Mouse (Mus musculus): Measurements from ENCODE around the gene Zfp652.

Zfp652 gene

DNA sequence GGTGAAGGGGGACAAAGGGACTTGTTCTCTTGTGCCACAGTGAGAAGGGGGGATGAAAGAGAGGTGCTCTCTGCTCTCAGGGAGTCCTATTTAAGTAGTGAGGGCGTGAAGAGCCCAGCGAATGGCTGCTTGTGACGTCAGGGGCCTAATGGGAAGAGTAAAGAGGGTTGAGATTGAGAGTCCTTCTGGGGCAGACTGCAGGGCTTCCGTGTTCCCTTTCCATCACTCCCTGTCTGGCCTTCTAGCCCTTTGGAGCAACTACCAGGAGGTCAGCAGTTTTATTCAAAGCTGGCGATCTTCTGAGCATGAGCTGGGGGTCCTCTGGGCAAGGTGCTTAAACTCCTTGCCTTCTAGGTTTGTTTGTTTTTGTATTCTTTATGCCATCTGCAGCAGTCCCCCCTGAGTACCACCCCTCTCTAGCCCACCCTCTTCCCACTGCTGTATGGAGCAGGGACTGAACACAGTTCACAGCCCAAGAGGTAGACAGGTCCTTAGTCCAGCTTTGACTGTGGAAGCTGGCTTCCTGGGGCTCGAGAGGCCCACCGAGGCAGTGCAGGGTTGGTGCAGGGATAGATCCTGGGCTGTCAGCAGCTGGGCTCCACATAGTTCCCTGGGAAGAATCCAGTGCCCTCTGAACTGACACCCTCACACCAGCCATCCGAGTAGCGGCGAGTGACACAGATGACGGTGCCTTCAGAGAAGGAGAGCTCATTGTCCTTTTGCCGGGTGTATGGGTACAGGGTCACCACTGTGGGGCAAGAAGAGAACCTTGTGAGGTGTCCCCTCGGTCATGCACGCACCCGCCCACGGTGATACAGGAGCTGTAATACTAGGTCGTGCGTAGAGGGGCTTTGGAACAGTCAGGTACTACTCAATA is 119.9 kb downstream of the Zfp652 start:
- no peak for DNase-seq

DNA sequence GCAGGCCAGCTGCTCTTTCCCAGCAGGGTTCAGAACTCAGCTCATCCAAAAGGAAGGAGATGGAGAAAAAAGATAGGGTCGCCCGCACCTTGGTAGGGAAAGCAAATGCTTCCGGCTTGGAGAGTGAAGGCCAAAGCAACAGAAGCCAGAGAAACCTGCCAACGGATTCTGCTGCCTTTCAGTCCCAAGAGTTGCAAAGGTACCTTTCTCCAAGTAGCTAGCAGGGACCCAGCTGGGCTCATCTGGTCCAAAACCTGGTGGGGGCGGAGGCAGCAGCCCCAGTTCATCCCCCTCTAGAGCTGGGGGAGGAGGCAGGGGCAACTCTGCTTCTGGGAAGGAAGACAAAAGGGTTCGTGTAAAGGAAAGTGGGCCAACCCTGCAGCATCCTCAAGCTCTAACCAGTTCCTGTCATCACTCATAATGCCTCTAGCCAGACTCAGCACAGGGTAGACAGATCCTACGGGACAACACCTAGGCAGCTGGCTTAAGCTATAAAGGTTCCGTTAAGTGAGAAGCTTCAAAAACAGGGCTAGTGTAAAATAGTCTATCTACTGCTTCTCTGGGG is 120.6 kb downstream of the Zfp652 start:
- DNase-seq: peak in 1 of 2 experiments; percentile 52

DNA sequence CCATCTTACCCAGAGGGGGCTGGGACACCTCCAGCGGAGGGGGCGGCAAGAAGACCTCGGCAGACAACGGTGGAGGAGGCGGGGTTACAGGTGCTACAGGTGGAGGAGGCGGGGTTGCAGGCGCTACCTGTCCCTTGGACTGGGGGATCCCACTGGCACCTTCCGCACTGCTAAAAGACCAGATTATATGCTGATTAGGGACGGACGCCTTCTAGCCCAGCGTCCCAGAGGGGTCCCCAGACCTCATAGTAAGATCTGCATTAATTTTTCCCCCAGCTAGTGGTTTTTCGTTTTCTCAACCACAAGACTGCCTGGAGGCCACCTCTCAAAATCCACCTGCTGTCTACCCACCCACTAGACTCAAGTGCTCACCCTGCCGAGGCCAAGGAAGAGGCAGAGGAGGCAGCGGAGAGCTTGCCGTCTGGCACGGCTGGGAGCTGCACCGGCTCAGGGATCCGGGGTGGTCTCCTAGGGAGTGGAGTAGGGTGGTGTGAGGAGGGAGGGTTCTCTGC is 121.2 kb downstream of the Zfp652 start:
- DNase-seq: peak in 1 of 2 experiments; percentile 31

DNA sequence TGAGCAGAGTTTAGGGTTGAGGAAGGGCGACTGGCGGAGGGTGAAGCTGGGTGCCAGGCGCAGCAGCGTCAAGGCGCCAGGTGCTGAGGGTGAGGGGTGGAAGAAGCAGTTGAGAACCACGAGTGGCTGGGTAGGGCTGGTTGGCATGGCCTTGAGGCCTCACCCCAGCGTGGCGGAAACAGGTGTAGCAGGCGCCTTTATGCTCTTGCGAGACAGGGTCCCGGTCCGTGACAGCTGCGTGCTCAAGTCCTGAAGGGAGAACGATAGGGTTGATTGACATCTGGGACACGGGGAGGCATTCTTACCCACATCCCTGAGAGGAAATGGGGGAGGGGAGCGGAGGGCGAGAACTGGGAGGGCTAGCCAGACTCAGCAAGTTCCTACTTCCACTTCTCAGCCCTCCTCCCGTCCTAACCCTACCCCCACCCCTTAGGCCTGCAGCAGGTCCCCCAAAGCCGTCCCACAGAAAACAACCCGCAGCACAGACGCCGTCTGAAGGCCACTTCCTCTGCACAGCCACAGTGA is 121.7 kb downstream of the Zfp652 start:
- DNase-seq: peak; percentile 30 to 35

DNA sequence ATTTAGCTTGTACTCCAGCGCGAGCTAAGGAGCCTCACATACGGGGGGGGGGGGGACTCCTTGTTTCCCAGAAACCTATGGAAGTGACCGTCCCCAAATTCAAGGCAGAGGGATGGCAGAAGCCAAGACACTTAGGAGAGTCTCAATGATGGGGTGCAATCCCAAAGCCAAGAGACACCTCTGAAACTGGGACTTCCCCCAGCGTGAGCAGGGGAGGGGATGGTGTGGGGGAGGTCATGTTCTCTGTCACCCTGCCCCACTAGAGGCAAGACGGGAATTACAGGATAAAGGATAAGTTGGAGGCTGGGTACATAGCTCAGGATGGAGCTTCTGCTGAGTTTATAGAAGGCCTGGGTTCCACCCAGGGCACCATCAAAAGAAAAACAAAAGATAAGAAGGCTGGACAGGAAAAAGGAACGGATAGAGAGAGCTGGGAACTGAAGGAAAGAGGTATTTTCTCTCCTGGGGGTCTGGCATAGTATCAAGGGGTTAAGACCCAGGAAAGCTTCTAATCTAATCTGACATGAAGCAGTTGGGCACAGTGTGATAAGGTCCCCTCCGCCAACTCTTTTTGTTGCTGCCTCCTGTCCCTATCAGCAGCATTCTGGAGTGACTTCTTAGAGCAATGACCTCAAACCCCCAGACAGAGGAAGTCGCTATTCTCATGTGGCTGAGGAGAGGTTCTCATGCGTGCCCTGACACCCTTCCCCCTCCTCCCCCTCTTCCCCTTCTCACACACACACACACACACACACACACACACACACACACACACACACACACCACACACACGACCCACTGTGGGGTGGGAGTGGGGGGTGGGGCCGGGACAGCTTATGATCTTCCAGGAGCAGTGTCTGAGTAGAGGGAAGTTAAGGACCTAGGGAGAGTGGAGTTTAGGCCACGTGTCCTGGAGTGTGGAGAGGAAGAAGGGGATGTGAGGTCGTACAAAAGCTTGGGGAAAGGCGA is 122.6 kb downstream of the Zfp652 start:
- DNase-seq: peak; percentile 51 to 63

DNA sequence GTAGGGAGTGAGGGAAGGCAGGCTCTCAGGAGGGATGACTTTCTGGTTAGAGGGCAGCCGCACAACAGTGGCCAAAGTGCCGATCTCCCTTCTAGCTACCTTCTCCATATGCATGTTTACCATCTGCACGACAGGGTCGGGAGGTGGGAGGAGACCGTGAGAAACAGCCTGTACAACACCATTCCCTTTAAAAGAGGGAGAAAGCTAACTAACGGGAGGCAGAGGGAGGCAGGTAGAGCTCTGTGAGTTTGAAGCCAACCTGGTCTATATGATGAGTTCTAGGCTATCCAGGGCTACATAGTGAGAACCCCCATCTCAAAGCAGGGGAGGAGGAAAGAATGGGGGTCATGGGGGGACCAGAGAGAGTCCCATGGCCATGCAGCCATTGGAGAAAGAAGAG is 123.4 kb downstream of the Zfp652 start:
- no peak for DNase-seq

DNA sequence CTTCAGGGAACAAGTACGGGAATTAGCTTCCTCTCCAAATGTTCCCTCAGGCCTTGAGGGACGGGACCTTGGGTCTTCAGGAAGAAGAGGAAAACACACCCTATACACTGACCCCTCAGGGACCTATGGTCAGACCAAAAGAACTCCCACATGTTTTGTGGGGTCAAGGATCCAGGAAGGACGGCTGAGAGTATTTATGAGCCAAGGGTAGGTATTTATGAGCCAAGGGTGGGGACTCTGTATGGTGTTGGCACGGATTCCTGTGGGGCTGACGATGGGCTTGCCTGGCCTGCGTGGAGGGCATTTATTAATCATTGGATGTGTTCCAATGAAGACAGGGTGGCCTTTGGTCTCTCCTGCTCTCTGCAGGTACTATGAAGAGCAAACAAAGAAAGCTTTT is 124.0 kb downstream of the Zfp652 start:
- no peak for DNase-seq

DNA sequence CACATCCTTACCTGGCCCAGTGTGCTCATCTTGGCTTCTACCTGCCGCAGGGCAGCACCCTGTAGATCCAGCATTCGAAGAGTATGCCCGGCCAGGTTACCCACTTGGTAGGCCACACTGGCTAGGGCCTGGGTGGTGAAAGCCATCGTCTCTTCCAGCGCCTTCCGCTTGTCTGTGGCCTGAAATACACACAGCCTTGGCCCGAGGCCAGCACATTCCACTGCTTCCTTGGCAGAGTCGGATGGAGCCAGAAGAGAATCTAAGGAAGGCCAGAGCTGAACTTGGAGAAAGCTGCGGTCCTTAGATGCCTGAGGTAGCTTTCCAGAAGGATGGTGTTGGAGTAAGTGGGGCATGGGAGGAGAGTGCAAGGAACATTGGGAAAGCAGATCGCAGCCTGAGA is 124.6 kb downstream of the Zfp652 start, which contains the start of gene Gngt2:
TSS of gene Gngt2 (plus strand) at position 158 of the 400 bp plus-strand sequence.
- DNase-seq: peak; percentile 81

DNA sequence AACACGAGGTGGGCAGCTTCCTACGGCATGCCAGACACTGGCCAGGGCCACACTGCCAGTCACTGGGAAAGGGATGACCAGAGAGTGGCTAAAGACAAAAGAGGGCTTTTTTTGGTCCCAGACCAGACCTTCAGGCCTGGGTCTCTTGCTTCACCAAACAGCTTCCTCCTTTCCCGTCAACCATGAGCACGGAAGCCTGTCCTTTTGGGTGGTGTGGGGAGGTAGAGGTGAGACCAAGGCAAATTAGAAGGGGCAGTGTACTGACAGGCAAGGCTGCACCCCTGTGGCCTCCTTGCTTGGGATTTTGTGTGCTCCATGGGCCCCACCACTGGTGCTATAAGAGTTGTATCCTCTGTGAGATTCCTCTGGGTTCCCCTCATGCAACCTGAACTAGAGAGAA is 126.1 kb downstream of the Zfp652 start:
- no peak for DNase-seq

DNA sequence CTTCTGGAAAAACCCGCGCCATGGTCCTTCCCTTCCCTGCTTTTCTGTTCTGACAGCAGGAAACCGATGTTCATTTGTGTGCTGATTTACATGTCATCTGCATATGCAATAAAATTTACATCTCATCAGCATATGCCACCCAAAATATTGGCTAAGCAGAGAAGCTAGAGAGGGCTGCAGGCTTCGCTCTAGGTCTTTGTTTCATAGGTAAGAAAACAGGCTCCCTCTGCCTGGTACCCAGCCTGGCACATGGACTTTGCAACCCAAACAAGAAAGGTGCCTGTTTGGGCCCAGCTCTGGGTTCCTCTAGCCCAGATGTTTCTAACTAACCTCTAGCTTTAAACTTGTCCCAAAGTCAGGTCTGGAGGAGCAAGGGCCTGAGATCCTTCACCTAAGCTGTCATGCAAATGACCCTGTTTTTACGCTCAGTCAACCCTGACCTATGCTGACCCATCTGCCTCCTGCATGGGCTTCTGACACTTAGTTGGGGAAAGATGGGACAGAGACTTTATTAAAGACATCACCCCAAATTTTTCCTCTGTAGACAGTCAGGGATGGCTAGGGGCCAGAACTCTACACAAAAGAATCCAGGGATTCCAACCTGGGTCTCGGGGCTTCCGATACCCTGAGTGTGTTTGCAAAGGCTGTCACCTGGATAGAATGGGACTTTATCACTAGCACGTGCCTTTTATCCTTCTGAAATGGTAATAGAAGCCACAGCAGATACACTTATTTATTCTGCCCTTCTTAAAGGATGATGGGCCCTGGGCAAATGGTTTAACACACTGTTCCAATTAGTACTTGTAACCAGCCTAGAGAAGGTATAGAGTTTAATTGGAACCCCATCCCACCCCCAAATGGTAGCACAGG is 126.8 kb downstream of the Zfp652 start:
- no peak for DNase-seq

DNA sequence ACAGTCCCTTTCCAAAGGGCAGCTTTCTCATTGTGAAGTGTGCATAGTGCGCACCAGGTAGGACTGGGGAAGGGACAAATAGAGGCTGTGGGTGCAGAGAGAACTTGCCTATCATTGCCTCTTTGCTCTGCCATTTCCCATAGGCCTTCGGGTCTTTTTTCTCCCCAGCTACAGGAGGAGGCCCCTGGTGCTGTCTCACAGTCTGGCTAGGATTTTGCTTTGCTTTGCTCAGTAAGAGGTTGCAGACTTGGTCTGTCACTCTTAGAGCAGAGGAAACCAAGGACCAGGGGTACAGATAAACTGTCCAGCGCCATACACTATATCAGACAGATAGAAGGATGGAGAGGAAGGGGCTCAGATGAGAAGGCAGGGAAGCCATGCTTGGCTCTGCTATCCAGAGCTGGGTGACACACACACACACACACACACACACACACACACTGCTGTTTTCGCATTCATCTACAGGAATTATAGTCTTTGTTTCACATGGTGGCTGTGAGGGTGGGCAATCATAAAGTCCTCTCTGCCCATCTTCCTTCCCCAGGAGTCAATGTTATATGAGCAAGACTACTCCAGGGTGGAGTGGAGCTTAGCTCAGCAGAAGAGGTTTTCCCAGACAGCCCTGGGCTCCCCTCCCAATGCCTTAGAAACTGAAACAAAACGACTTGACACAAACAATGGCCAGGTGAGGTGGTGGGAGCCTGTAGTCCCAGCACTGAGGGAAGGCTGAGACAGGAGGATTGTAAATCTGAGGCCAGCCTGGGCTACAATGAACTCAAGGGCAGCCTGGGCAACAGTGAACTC is 128.4 kb downstream of the Zfp652 start:
- DNase-seq: no peak

DNA sequence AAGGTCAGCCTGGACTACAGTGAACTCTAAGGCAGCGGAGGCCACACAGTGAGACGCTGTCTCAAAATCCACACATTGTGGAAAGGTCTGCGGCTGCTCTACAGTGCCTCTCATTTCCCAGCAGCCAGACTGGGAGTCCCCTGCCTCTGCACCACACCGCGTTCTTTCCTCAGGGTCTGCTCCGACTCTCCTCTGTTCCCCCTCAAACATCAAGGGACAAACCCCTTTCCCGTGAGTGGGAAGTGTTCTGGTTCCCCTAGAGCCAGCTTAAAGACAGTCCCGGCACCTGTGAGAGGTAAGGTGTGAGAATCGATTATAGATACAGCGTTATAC is 129.0 kb downstream of the Zfp652 start:
- DNase-seq: no peak

DNA sequence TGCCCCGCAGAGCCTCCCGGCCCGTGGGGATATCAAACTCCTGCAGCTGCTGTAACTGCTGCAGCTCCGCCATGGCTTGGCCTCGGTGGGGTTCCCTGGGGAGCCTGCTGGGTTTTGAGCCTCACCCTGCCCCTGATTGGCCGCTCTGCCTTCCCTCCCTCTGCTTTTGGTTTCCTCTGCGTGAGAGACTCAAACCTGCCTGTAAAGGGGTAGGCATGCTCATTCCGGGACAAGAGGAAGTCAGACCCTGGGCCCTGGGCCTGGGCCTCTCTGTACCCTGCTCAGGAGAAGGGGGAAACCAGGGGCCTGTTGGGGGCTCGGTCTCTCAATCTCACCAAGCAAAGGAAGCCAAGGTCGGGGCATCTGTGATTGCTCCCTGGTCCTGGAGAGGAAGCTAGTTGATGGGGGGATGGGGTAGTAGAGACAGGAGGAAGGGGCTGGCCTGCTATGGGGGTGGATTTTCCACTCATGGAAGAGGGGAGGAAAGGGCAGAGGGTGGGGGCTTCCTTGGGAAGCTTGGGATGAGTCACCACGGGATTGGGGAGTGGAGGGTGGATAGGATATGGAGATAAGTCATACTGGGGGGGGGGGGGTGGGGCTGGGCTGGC is 129.7 kb downstream of the Zfp652 start, which contains the start of gene Abi3:
TSS of gene Abi3 (minus strand) at position 403 of the 608 bp plus-strand sequence.
- DNase-seq: no peak

DNA sequence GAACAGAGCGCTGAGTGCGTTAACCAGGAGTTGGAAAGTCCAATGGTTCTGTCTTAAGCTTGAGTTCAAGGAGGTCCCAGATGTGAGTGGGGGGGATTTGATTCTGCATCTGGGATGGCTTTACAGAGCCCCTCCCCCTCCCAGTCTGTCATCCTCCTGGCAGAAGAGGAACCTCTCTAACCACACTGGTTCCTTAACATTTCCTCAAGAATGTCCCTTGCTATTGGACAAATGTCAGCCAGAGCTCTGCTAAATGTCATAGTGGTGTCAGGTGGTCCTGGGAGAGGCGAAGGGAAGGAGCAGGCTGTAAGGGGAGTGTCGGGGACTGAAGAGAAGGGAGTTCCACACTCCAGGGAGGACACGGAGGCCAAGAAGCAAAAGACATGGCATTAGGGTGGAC is 130.5 kb downstream of the Zfp652 start:
- DNase-seq: no peak

DNA sequence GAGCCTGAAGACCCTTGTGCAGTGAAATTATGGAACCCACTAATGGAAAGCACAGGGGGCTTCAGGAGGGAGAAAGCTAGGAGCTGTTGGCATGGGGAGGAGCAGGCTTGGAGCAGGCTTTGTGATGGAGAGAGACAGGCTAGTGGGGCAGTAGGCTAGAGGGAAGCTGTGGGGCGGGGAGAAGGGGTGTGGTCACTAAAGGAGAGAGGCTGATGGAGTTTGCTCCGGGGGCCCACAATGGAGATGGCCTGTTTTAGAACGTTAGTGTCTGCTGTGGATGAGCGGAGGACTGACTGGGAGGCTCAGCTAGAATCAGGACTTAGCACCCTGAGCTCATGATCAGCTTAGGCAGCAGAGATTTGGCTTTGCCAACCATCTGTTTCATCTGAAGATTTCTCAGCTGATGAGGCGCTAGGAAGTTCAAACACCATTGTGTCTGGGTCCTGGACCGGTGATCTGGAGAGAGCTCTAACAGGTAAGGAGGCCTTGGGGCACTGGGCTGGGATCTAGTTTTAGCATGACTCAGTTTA is 131.0 kb downstream of the Zfp652 start:
- DNase-seq: no peak

DNA sequence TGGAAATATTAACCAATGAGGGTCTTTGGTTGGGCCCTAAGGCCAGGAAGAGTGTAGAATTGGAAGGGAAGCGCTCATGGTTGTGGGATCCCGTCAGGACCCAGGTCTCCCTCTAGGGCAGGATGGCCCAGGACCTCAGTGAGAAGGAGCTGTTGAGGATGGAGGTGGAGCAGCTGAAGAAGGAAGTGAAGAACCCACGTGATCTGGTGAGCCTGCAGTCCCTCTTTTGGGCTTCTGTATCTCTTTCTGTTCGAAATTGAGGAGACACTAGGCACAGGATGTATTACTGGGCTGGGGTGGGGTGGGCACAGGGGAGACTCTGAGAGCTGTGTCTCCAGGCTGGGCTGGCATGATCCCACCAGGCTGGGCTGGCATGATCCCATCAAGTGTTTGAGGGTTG is 132.5 kb downstream of the Zfp652 start:
- peak; percentile 49 to 54 for DNase-seq

DNA sequence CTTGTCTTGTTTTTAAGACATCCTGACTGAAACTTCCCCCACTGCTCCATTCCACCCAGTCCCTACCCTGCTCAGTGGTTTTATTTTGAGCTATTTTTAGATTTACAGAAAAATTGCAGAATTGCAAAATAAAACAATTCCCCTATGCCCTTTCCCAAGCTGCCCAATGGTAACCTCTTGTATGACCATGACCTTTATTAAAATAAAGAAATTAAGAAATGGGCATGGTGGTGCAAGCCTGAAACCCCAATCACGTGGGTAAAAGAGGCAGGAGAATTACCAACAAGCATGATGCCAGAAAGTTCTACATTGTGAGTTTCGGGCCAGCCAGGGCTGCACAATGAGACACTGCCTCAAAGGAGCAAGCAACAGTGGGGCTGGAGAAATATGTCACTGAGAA is 138.4 kb downstream of the Zfp652 start:
- DNase-seq: no peak

DNA sequence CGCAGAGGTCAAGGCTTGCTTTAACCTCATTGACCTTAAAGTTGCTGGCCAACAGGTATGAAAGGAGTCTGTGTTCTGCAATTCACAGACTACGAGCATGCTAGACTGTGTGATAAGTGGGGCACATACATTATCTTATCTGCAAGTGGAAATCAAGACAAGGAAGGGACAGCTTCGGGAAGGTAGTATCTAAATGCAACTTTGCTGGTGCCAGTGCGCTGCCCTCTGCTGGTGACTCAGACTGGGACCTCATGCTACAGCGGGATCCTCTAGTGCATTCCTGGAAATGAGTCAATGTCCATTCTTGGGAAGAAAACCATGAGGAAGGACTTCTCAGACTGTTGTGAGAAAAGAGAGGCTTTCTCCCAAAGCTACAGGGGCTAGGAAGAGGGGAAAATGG is 141.2 kb downstream of the Zfp652 start:
- DNase-seq: peak; percentile 76 to 80

DNA sequence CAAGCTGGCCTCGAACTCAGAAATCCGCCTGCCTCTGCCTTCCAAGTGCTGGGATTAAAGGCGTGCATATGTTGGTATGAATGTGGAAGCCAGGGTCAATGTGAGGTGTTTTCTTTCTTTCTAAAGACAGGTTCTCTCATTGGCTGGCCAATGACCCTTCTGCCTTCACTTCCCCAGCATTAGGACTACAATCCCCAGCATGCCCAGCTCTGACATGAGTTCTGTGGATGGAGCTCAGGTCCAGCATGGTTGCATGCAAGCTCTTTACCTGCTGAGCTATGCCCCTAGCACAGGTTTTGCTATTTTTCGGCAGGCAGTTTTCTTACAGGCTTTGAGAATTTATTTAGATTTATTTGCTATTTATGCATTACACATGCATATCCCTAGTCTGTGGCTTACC is 144.8 kb downstream of the Zfp652 start:
- peak; percentile 53 to 56 for DNase-seq
